ENCODE assay signal across 11 mouse cellular contexts in genomic region chr5:35159178-35159661, GRCm38 (mm10). TPM values are rescaled to one million over a fixed set of nuclear protein-coding genes. Genes with fewer than 3 reads are reported as not detected.
DNase-seq lines count a peak whose midpoint lies in the region; ATAC-seq and TF ChIP-seq lines count a peak whose summit lies in the region.
"Had no signal": no experiment of that assay in that cellular context is flagged by ENCODE, and none has a peak within 500 bp of the region (broad histone marks: within the 10 kb centered on the region; RNA-seq: fewer than 3 reads in every experiment).

No protein-coding gene starts in this region.

- H3K36me3 ChIP-seq in intestine, postnatal 0 days (ENCODE audit: control insufficient read depth, insufficient read depth) = no peaks in the 10 kb centered on the region
- H3K36me3 ChIP-seq in intestine, embryonic 15.5 days = no peaks in the 10 kb centered on the region
- H3K36me3 ChIP-seq in limb, embryonic 15.5 days = no peaks in the 10 kb centered on the region

- WGBS in intestine, postnatal 0 days = 59% methylated on average over 9 of the region's 9 CpGs
- 48% methylated on average over 9 of the region's 9 CpGs for WGBS in intestine, embryonic 15.5 days
- 27% methylated on average over 9 of the region's 9 CpGs for WGBS in limb, embryonic 15.5 days

- no peak overlapping the region for H3K27ac ChIP-seq in intestine, postnatal 0 days (ENCODE audit: low read depth, low read length)
- H3K27ac ChIP-seq in intestine, embryonic 15.5 days = no peak overlapping the region
- peak overlapping the region; percentile 22; the same call in 1 of the 2 replicates for H3K27ac ChIP-seq in limb, embryonic 15.5 days
- H3K27ac ChIP-seq: kidney, postnatal 0 days; left cerebral cortex, adult 2 months had no signal

- H3K27me3 ChIP-seq in intestine, postnatal 0 days (replicated peaks; ENCODE audit: control insufficient read depth, insufficient read depth, low read length) = no peaks in the 10 kb centered on the region
- H3K27me3 ChIP-seq in intestine, embryonic 15.5 days (replicated peaks) = no peaks in the 10 kb centered on the region
- H3K27me3 ChIP-seq in limb, embryonic 15.5 days = no peaks in the 10 kb centered on the region

- no peak for ATAC-seq in intestine, postnatal 0 days
- no peak for ATAC-seq in intestine, embryonic 15.5 days
- no peak for ATAC-seq in limb, embryonic 15.5 days (ENCODE audit: insufficient number of reproducible peaks, low FRiP score, low TSS enrichment, low read depth)
- ATAC-seq in monocyte, adult 5-6 weeks (replicated peaks; ENCODE audit: insufficient number of reproducible peaks, low FRiP score, low TSS enrichment, poor library complexity, severe bottlenecking) = no peak

- H3K4me3 ChIP-seq in intestine, postnatal 0 days (ENCODE audit: low read depth, low read length) = no peak overlapping the region
- no peak overlapping the region for H3K4me3 ChIP-seq in intestine, embryonic 15.5 days (replicated peaks)
- no peak overlapping the region for H3K4me3 ChIP-seq in limb, embryonic 15.5 days
- H3K4me3 ChIP-seq: left cerebral cortex, adult 2 months had no signal

- DNase-seq in cerebellum, adult 11-12 months = peak; percentile 89
- peak; percentile 82 to 85 for DNase-seq in cerebellum, postnatal 25 days
- DNase-seq in frontal cortex, postnatal 36 days (ENCODE audit: low spot score in 2 of 2) = no peak
- DNase-seq: spleen, adult 18-20 months; thymus, postnatal 14 days had no signal

- no peak overlapping the region for H3K4me2 ChIP-seq in intestine, postnatal 0 days (replicated peaks; ENCODE audit: low read depth)
- H3K4me2 ChIP-seq in intestine, embryonic 15.5 days (replicated peaks) = no peak overlapping the region
- no peak overlapping the region for H3K4me2 ChIP-seq in limb, embryonic 15.5 days

- no peaks in the 10 kb centered on the region for H3K4me1 ChIP-seq in intestine, postnatal 0 days (replicated peaks; ENCODE audit: control insufficient read depth, insufficient read depth, low read length)
- peaks cover 3% of the 10 kb centered on the region for H3K4me1 ChIP-seq in intestine, embryonic 15.5 days (replicated peaks)
- peaks cover 36% of the 10 kb centered on the region for H3K4me1 ChIP-seq in limb, embryonic 15.5 days

- H3K9ac ChIP-seq in intestine, postnatal 0 days (ENCODE audit: low read depth, low read length) = 0 out of 2 replicates have a peak overlapping the region, but pooled peaks have one; percentile 3
- H3K9ac ChIP-seq in intestine, embryonic 15.5 days = no peak overlapping the region
- no peak overlapping the region for H3K9ac ChIP-seq in limb, embryonic 15.5 days

- TF ChIP-seq CTCF in intestine, postnatal 0 days (IDR thresholded peaks at IDR 0.05; ENCODE audit: low read depth) = no peak

- H3K9me3 ChIP-seq in intestine, postnatal 0 days (ENCODE audit: control insufficient read depth) = no peaks in the 10 kb centered on the region
- no peaks in the 10 kb centered on the region for H3K9me3 ChIP-seq in intestine, embryonic 15.5 days
- no peaks in the 10 kb centered on the region for H3K9me3 ChIP-seq in limb, embryonic 15.5 days

RNA-seq across cellular contexts. Expression of gene Lrpap1, which starts 53.7 kb away (rescaled TPM):
- polyA plus RNA-seq in intestine, postnatal 0 days (2015; fragmentation: Nextera tagmentation; extraction: Ambion mirVana) = 47.7 and 50.6 TPM in 2 replicates
- 90.3 and 94.7 TPM in 2 replicates for polyA plus RNA-seq in intestine, embryonic 15.5 days (2015; fragmentation: Nextera tagmentation; extraction: Ambion mirVana)
- polyA plus RNA-seq in limb, embryonic 15.5 days (2015; fragmentation: Nextera tagmentation; extraction: Ambion mirVana) = 125 and 141 TPM in 2 replicates
- total RNA-seq in monocyte, adult 5-6 weeks (2017) = 61.2 to 83.5 TPM (median 62.8 TPM) in 3 replicates

Comparison
In these comparisons a context has a peak if more than half of its experiments do, and no peak if none do; other contexts are left out.
1. DNase-seq: peak in cerebellum, adult 11-12 months (single experiment) and cerebellum, postnatal 25 days (2 of 2); none in frontal cortex, postnatal 36 days (0 of 2).